Mouse (Mus musculus): Measurements from ENCODE around the gene Tbc1d13. TPM values are rescaled to one million over a fixed set of nuclear protein-coding genes. Genes with fewer than 3 reads are reported as not detected.
A peak's percentile ranks its signal among the peaks of the same experiment; 100 is the strongest.
"Not testable (repeated sequence)": the region's sequence is repeated elsewhere in the genome, so short reads cannot be mapped to it uniquely, and the experiment has no call there.

Gene Tbc1d13
- polyA plus RNA-seq, 1 experiment from 2014 or later, result 14.6 TPM

GRCm38 (mm10) chr2:30171997-30172382 is 38.4 kb downstream of the Tbc1d13 start:
- Histone ChIP-seq H3K9me3 (0 out of 2 replicates have a peak, but pooled peaks cover 1% of the 10 kb centered on the region), H3K4me2 (peak overlapping the region; percentile 89), H3K27me3 (peaks cover 10% of the 10 kb centered on the region; the same call in 1 of the 2 replicates), H3K36me3 (peaks cover 45% of the 10 kb centered on the region), H3K27ac (peak overlapping the region; percentile 96), H3K4me1 (replicated peaks) (peaks cover 19% of the 10 kb centered on the region), H3K4me3 (peak overlapping the region; percentile 64), H3K9ac (peak overlapping the region; percentile 84)
- WGBS, result 3% methylated on average over 17 of the region's 19 CpGs
- ATAC-seq (ENCODE audit: low FRiP score), result peak; percentile 8; the same call in 1 of the 2 replicates

GRCm38 (mm10) chr2:30173541-30174240 is 40.1 kb downstream of the Tbc1d13 start:
- Histone ChIP-seq H3K4me2 (no peak overlapping the region), H3K4me1 (replicated peaks) (peaks cover 31% of the 10 kb centered on the region), H3K4me3 (no peak overlapping the region), H3K9ac (no peak overlapping the region), H3K27ac (no peak overlapping the region), H3K36me3 (peaks cover 45% of the 10 kb centered on the region), H3K27me3 (peaks cover 10% of the 10 kb centered on the region; the same call in 1 of the 2 replicates), H3K9me3 (no peaks in the 10 kb centered on the region)
- ATAC-seq (ENCODE audit: low FRiP score), result no peak
- 98% methylated on average over 20 of the region's 20 CpGs for WGBS

GRCm38 (mm10) chr2:30175897-30176296 is 42.4 kb downstream of the Tbc1d13 start:
- Histone ChIP-seq H3K27me3 (peaks cover 10% of the 10 kb centered on the region; the same call in 1 of the 2 replicates), H3K4me1 (replicated peaks) (peaks cover 31% of the 10 kb centered on the region), H3K36me3 (peaks cover 45% of the 10 kb centered on the region), H3K9me3 (no peaks in the 10 kb centered on the region), H3K4me2 (no peak overlapping the region), H3K27ac (no peak overlapping the region), H3K4me3 (no peak overlapping the region), H3K9ac (no peak overlapping the region)
- 91% methylated on average over 8 of the region's 8 CpGs for WGBS
- no peak for ATAC-seq (ENCODE audit: low FRiP score)

GRCm38 (mm10) chr2:30176561-30176960 is 43.0 kb downstream of the Tbc1d13 start:
- H3K27ac ChIP-seq, result no peak overlapping the region
- WGBS, result 100% methylated on average over 2 of the region's 2 CpGs
- H3K4me3 ChIP-seq, result no peak overlapping the region
- peaks cover 45% of the 10 kb centered on the region for H3K36me3 ChIP-seq
- no peak for ATAC-seq (ENCODE audit: low FRiP score)
- peaks cover 10% of the 10 kb centered on the region; the same call in 1 of the 2 replicates for H3K27me3 ChIP-seq
- peaks cover 28% of the 10 kb centered on the region for H3K4me1 ChIP-seq (replicated peaks)
- H3K9ac ChIP-seq, result no peak overlapping the region
- H3K9me3 ChIP-seq, result no peaks in the 10 kb centered on the region
- H3K4me2 ChIP-seq, result no peak overlapping the region

- H3K36me3 ChIP-seq, result peaks cover 39% of the 10 kb centered on the region
- H3K27me3 ChIP-seq, result peaks cover 6% of the 10 kb centered on the region; the same call in 1 of the 2 replicates
Observed at GRCm38 (mm10) chr2:30177700-30178675, 44.4 kb downstream of the Tbc1d13 start, which contains the start of gene Spout1. Spout1 (minus strand) TSS chr2:30178459.

GRCm38 (mm10) chr2:30178711-30179110 is 45.2 kb downstream of the Tbc1d13 start:
- 44% methylated on average over 7 of the region's 7 CpGs for WGBS
- peak; percentile 50 for ATAC-seq (ENCODE audit: low FRiP score)
- H3K9me3 ChIP-seq, H3K27ac ChIP-seq, H3K27me3 ChIP-seq, H3K9ac ChIP-seq: not testable (repeated sequence)
- Histone ChIP-seq H3K4me1 (replicated peaks) (peaks cover 14% of the 10 kb centered on the region), H3K36me3 (peaks cover 32% of the 10 kb centered on the region), H3K4me3 (peak overlapping the region; percentile 69), H3K4me2 (peak overlapping the region; percentile 90)

More at GRCm38 (mm10) chr2:30177700-30178675, 44.4 kb downstream of the Tbc1d13 start, which contains the start of gene Spout1:
- H3K27ac ChIP-seq, result peak within 1 kb of the TSS; percentile 44; the same call in 1 of the 2 replicates
- ATAC-seq (ENCODE audit: low FRiP score), result peak; percentile 98
- H3K4me2 ChIP-seq, result peak within 1 kb of the TSS; percentile 90
- H3K4me3 ChIP-seq, result peak within 1 kb of the TSS; percentile 69
- peaks cover 16% of the 10 kb centered on the region for H3K4me1 ChIP-seq (replicated peaks)
- H3K9ac ChIP-seq, result peak within 1 kb of the TSS; percentile 84
- H3K9me3 ChIP-seq, result no peaks in the 10 kb centered on the region
- 3% methylated on average over 54 of the region's 54 CpGs for WGBS

- no peak for ATAC-seq (ENCODE audit: low FRiP score)
- WGBS, result 89% methylated on average over 2 of the region's 2 CpGs
- H3K4me2 ChIP-seq, result no peak overlapping the region
Observed at GRCm38 (mm10) chr2:30182424-30182823, 48.9 kb downstream of the Tbc1d13 start.

GRCm38 (mm10) chr2:30183721-30184120 is 50.2 kb downstream of the Tbc1d13 start:
- no peak overlapping the region for H3K4me3 ChIP-seq
- H3K4me1 ChIP-seq (replicated peaks), result no peaks in the 10 kb centered on the region
- no peak for ATAC-seq (ENCODE audit: low FRiP score)
- H3K9ac ChIP-seq, result no peak overlapping the region
- H3K27me3 ChIP-seq, result no peaks in the 10 kb centered on the region
- no peaks in the 10 kb centered on the region; the same call in 1 of the 2 replicates for H3K9me3 ChIP-seq
- no peak overlapping the region for H3K27ac ChIP-seq
- WGBS, result 80% methylated on average over 3 of the region's 3 CpGs
- H3K36me3 ChIP-seq, result peaks cover 12% of the 10 kb centered on the region
- no peak overlapping the region for H3K4me2 ChIP-seq

More at GRCm38 (mm10) chr2:30182424-30182823, 48.9 kb downstream of the Tbc1d13 start:
- Histone ChIP-seq H3K4me3 (no peak overlapping the region), H3K27ac (no peak overlapping the region), H3K36me3 (peaks cover 12% of the 10 kb centered on the region), H3K4me1 (replicated peaks) (peaks cover 7% of the 10 kb centered on the region), H3K9ac (no peak overlapping the region), H3K9me3 (no peaks in the 10 kb centered on the region; the same call in 1 of the 2 replicates), H3K27me3 (no peaks in the 10 kb centered on the region)

- ATAC-seq (ENCODE audit: low FRiP score), result no peak
- 85% methylated on average over 6 of the region's 6 CpGs for WGBS
- H3K9me3 ChIP-seq, result no peaks in the 10 kb centered on the region; the same call in 1 of the 2 replicates
- no peak overlapping the region for H3K4me3 ChIP-seq
- H3K4me2 ChIP-seq, result no peak overlapping the region
- peaks cover 19% of the 10 kb centered on the region for H3K36me3 ChIP-seq
- no peak overlapping the region for H3K27ac ChIP-seq
- H3K27me3 ChIP-seq, result no peaks in the 10 kb centered on the region
- no peak overlapping the region for H3K9ac ChIP-seq
- H3K4me1 ChIP-seq (replicated peaks), result no peaks in the 10 kb centered on the region
Observed at GRCm38 (mm10) chr2:30185276-30185675, 51.7 kb downstream of the Tbc1d13 start.

- Histone ChIP-seq H3K9ac (no peak overlapping the region), H3K4me2 (no peak overlapping the region), H3K36me3 (peaks cover 19% of the 10 kb centered on the region), H3K4me1 (replicated peaks) (no peaks in the 10 kb centered on the region), H3K4me3 (no peak overlapping the region), H3K27ac (no peak overlapping the region), H3K9me3 (no peaks in the 10 kb centered on the region; the same call in 1 of the 2 replicates), H3K27me3 (no peaks in the 10 kb centered on the region)
- ATAC-seq (ENCODE audit: low FRiP score), result no peak
- 81% methylated on average over 3 of the region's 3 CpGs for WGBS
Observed at GRCm38 (mm10) chr2:30185681-30186080, 52.1 kb downstream of the Tbc1d13 start.

GRCm38 (mm10) chr2:30191790-30192580 is 58.4 kb downstream of the Tbc1d13 start:
- 93% methylated on average over 12 of the region's 12 CpGs for WGBS

More at GRCm38 (mm10) chr2:30191790-30192580, 58.4 kb downstream of the Tbc1d13 start:
- no peak overlapping the region for H3K27ac ChIP-seq
- ATAC-seq (ENCODE audit: low FRiP score), result no peak
- H3K27me3 ChIP-seq, result no peaks in the 10 kb centered on the region
- H3K36me3 ChIP-seq, result peaks cover 14% of the 10 kb centered on the region
- H3K9ac ChIP-seq, result no peak overlapping the region
- no peak overlapping the region for H3K4me2 ChIP-seq
- no peaks in the 10 kb centered on the region for H3K9me3 ChIP-seq
- no peak overlapping the region for H3K4me3 ChIP-seq
- H3K4me1 ChIP-seq (replicated peaks), result no peaks in the 10 kb centered on the region

All from hindbrain, embryonic 13.5 days (tissue).